ENCODE assay signal across 8 mouse cellular contexts in genomic region chr16:11461612-11462011, GRCm38 (mm10).
DNase-seq lines count a peak whose midpoint lies in the region; ATAC-seq lines count a peak whose summit lies in the region.

No protein-coding gene starts in this region.

- WGBS in kidney, embryonic 15.5 days: 62% methylated on average over 7 of the region's 7 CpGs
- WGBS in heart, embryonic 13.5 days: 25% methylated on average over 7 of the region's 7 CpGs

- H3K4me2 ChIP-seq in kidney, embryonic 15.5 days: no peak overlapping the region
- peak overlapping the region; percentile 51 for H3K4me2 ChIP-seq in heart, embryonic 13.5 days

- ATAC-seq in kidney, embryonic 15.5 days (replicated peaks; ENCODE audit: low FRiP score): 0 out of 2 replicates have a peak, but pooled peaks have one; percentile 18
- ATAC-seq in heart, embryonic 13.5 days (ENCODE audit: extremely low read depth, insufficient number of reproducible peaks, low FRiP score, low TSS enrichment): peak; percentile 55; the same call in 1 of the 2 replicates

- no peaks in the 10 kb centered on the region for H3K9me3 ChIP-seq in kidney, embryonic 15.5 days (replicated peaks)
- H3K9me3 ChIP-seq in heart, embryonic 13.5 days: no peaks in the 10 kb centered on the region
- H3K9me3 ChIP-seq in megakaryocyte, embryonic 14.5 days: no peaks in the 10 kb centered on the region

- no peak for DNase-seq in kidney, adult 18-20 months
- peak; percentile 44 to 46 for DNase-seq in cerebellum, postnatal 10 days
- DNase-seq in left cerebral cortex, postnatal 10 days (ENCODE audit: extremely low spot score in 1 of 2, low spot score in 2 of 2): peak; percentile 57 to 66
- no peak for DNase-seq in embryo, embryonic 11 days
- DNase-seq in ovary, postnatal 14 days (ENCODE audit: low spot score): no peak

- H3K4me1 ChIP-seq in kidney, embryonic 15.5 days: no peaks in the 10 kb centered on the region
- peaks cover 32% of the 10 kb centered on the region for H3K4me1 ChIP-seq in heart, embryonic 13.5 days
- H3K4me1 ChIP-seq in megakaryocyte, embryonic 14.5 days: peaks cover 92% of the 10 kb centered on the region

- no peak overlapping the region for H3K4me3 ChIP-seq in kidney, embryonic 15.5 days (replicated peaks)
- H3K4me3 ChIP-seq in heart, embryonic 13.5 days: no peak overlapping the region
- peak overlapping the region; percentile 87 for H3K4me3 ChIP-seq in megakaryocyte, embryonic 14.5 days (replicated peaks)

- peak overlapping the region; percentile 19; the same call in 1 of the 2 replicates for H3K27ac ChIP-seq in kidney, embryonic 15.5 days
- H3K27ac ChIP-seq in heart, embryonic 13.5 days (replicated peaks): peak overlapping the region; percentile 96

- peaks cover 10% of the 10 kb centered on the region for H3K36me3 ChIP-seq in kidney, embryonic 15.5 days
- peaks cover 5% of the 10 kb centered on the region for H3K36me3 ChIP-seq in heart, embryonic 13.5 days
- peaks cover 75% of the 10 kb centered on the region for H3K36me3 ChIP-seq in megakaryocyte, embryonic 14.5 days (replicated peaks; ENCODE audit: low read length)

- intact Hi-C loops in left cerebral cortex, postnatal 10 days (cut with DNase I): loop anchor here (10.0 kb wide), 1 partner anchor 143 kb away; no protein-coding TSS in a partner anchor

- H3K27me3 ChIP-seq in kidney, embryonic 15.5 days: no peaks in the 10 kb centered on the region
- no peaks in the 10 kb centered on the region for H3K27me3 ChIP-seq in heart, embryonic 13.5 days (replicated peaks)
- no peaks in the 10 kb centered on the region for H3K27me3 ChIP-seq in megakaryocyte, embryonic 14.5 days (replicated peaks)

- no peak overlapping the region for H3K9ac ChIP-seq in kidney, embryonic 15.5 days
- H3K9ac ChIP-seq in heart, embryonic 13.5 days: peak overlapping the region; percentile 73

Comparison
In these comparisons a context has a peak if more than half of its experiments do, and no peak if none do; other contexts are left out.
1. DNase-seq: peak in cerebellum, postnatal 10 days (2 of 2) and left cerebral cortex, postnatal 10 days (2 of 2); none in kidney, adult 18-20 months (single experiment), embryo, embryonic 11 days (single experiment) and ovary, postnatal 14 days (single experiment).